Mouse (Mus musculus) limb, embryonic 14.5 days (tissue): ENCODE measurements around the gene Smco4. TPM values are rescaled to one million over a fixed set of nuclear protein-coding genes. Genes with fewer than 3 reads are reported as not detected.

Source experiments
- ATAC-seq: fragments of 200-750 bp; cut with Nextera tagmentation; 2 replicates; pipeline ENCODE4 v1.8.0; 2017; ENCODE audit warnings: low read depth, moderate number of reproducible peaks, moderate TSS enrichment; ENCODE audit not compliant: low FRiP score
- DNase-seq: peaks from one replicate; pipeline ENCODE4 v3.0.0-alpha.2; 2015; ENCODE audit warnings: low spot score
- H3K27ac ChIP-seq: fragments of 300-500 bp; sonication (generic); replicated peaks from 2 replicates; pipeline ENCODE4 v1.5.1; 2014; ENCODE audit warnings: low read depth, mild to moderate bottlenecking, low read length, moderate library complexity, mixed read lengths
- H3K27me3 ChIP-seq: fragments of 300-500 bp; sonication (generic); 2 replicates; pipeline ENCODE4 v1.6.1; 2014; ENCODE audit warnings: low read length, mixed read lengths; ENCODE audit not compliant: control insufficient read depth, insufficient read depth
- H3K36me3 ChIP-seq: fragments of 300-500 bp; sonication (generic); 2 replicates; pipeline ENCODE4 v1.6.1; 2014; ENCODE audit warnings: mild to moderate bottlenecking, low read length, moderate library complexity, mixed read lengths; ENCODE audit not compliant: control insufficient read depth, insufficient read depth
- H3K4me1 ChIP-seq: fragments of 300-500 bp; sonication (generic); 2 replicates; pipeline ENCODE4 v1.6.1; 2014; ENCODE audit warnings: antibody characterized with exemption, low read length, mixed read lengths; ENCODE audit not compliant: control insufficient read depth, insufficient read depth
- H3K4me2 ChIP-seq: fragments of 300-500 bp; sonication (generic); replicated peaks from 2 replicates; pipeline ENCODE4 v1.6.1; 2014; ENCODE audit warnings: low read depth, mild to moderate bottlenecking, low read length, moderate library complexity; ENCODE audit not compliant: severe bottlenecking
- H3K4me3 ChIP-seq: fragments of 300-500 bp; sonication (generic); replicated peaks from 2 replicates; pipeline ENCODE4 v1.5.1; 2014; ENCODE audit warnings: low read length
- H3K9ac ChIP-seq: fragments of 300-500 bp; sonication (generic); 2 replicates; pipeline ENCODE4 v1.6.1; 2014; ENCODE audit warnings: mild to moderate bottlenecking, low read depth, low read length, moderate library complexity; ENCODE audit not compliant: severe bottlenecking
- H3K9me3 ChIP-seq: fragments of 300-500 bp; sonication (generic); 2 replicates; pipeline ENCODE4 v1.6.1; 2016; ENCODE audit warnings: low read length; ENCODE audit not compliant: control insufficient read depth
- POLR2A ChIP-seq: fragments of 200-500 bp; IDR thresholded peaks from 2 replicates; pipeline ENCODE4 v1.8.0; 2012; ENCODE audit warnings: inconsistent platforms, mild to moderate bottlenecking, moderate library complexity, borderline replicate concordance; ENCODE audit not compliant: insufficient read depth, insufficient read length; ENCODE audit errors: extremely low read depth
- WGBS: fragments of 180-500 bp; shearing (Covaris S2); extraction: QIAGEN DNeasy Blood & Tissue Kit; methylation state at CpG from one replicate; pipeline ENCODE4 v1.1.7; 2014; 5-methylcytosine and 5-hydroxymethylcytosine counted together
- polyA plus RNA-seq, 2 experiments: library from polyadenylated mRNA; depleted of rRNA in 1 of 2; stranded (reverse) in 1 of 2; unstranded in 1 of 2; fragments of >200 nt; fragmentation: Nextera tagmentation in 1 of 2; extraction: Ambion mirVana in 1 of 2; gene quantifications; 2 replicates each; pipeline versions ENCODE4 v1.2.1 to v1.2.3; 2012 to 2014

Smco4 gene
- polyA plus RNA-seq, 2 experiments, result 6.9 to 24.5 TPM

DNA sequence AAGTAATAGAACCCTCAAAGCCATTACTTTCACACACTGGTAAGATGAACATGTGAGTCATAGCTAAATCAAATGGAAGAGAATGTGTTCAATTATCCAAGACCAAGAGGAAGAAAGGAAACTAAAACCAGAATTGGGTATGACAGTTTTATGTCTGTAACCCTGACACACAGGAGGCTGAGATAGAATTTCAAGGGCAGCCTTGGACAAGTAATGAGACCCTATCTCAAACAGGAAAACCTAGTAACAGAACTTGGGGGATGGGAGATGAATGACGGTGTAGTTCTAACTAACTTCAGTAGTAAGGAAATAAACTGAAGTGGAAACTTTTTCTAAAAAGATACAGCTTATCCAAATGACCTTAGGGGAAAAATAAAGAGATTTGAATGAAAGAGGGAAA lies 85.2 kb downstream of the Smco4 start:
- TF ChIP-seq POLR2A, result no peak

GRCm38 (mm10) chr9:15578946-15579345 lies 85.7 kb downstream of the Smco4 start:
- H3K4me1 ChIP-seq, result 0 out of 2 replicates have a peak, but pooled peaks cover 7% of the 10 kb centered on the region
- H3K27me3 ChIP-seq, result no peaks in the 10 kb centered on the region
- DNase-seq (no peak), ATAC-seq (no peak)
- no peak overlapping the region for H3K4me2 ChIP-seq
- no peak overlapping the region for H3K9ac ChIP-seq
- TF ChIP-seq POLR2A, result no peak
- no peaks in the 10 kb centered on the region for H3K36me3 ChIP-seq
- WGBS, result 86% methylated on average over 9 of the region's 9 CpGs
- H3K9me3 ChIP-seq, result no peaks in the 10 kb centered on the region
- no peak overlapping the region for H3K4me3 ChIP-seq
- no peak overlapping the region for H3K27ac ChIP-seq

More for the DNA sequence above, 85.2 kb downstream of the Smco4 start:
- Histone ChIP-seq H3K27me3 (no peaks in the 10 kb centered on the region), H3K4me1 (0 out of 2 replicates have a peak, but pooled peaks cover 7% of the 10 kb centered on the region), H3K9me3 (no peaks in the 10 kb centered on the region), H3K27ac (no peak overlapping the region), H3K4me3 (no peak overlapping the region), H3K36me3 (no peaks in the 10 kb centered on the region), H3K9ac (no peak overlapping the region), H3K4me2 (no peak overlapping the region)
- WGBS, result 9% methylated on average over 1 of the region's 1 CpGs
- ATAC-seq, result no peak
- no peak for DNase-seq

GRCm38 (mm10) chr9:15580176-15580575 lies 86.9 kb downstream of the Smco4 start:
- H3K27ac ChIP-seq, result no peak overlapping the region
- DNase-seq (no peak), ATAC-seq (no peak)
- no peaks in the 10 kb centered on the region for H3K27me3 ChIP-seq
- H3K4me1 ChIP-seq, result no peaks in the 10 kb centered on the region
- 38% methylated on average over 6 of the region's 6 CpGs for WGBS
- H3K4me3 ChIP-seq, result no peak overlapping the region
- H3K36me3 ChIP-seq, result no peaks in the 10 kb centered on the region
- H3K9ac ChIP-seq, result no peak overlapping the region
- TF ChIP-seq POLR2A, result no peak
- no peak overlapping the region for H3K4me2 ChIP-seq
- H3K9me3 ChIP-seq, result no peaks in the 10 kb centered on the region

DNA sequence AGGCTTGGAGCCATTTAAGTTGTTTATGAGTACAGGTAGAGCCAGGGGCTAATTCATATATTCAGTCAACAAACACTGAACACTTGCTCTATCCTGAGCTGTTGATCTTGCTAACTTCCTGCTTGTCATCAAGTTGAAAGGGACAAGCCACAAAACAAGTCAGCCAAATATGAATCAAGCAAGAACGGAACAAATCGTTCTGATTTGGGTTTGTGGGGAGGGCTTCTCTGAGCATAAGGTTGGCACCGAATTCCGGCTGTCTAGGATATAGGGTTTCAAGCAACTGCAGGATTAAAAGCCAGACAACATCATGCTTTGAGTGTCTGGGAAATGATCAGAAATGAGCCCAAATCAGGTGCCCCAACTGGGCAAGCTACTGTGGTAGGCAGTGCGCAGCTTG lies 88.8 kb downstream of the Smco4 start:
- Histone ChIP-seq H3K27ac (no peak overlapping the region), H3K4me1 (no peaks in the 10 kb centered on the region), H3K4me3 (no peak overlapping the region), H3K27me3 (no peaks in the 10 kb centered on the region), H3K36me3 (no peaks in the 10 kb centered on the region), H3K9me3 (no peaks in the 10 kb centered on the region), H3K4me2 (no peak overlapping the region), H3K9ac (no peak overlapping the region)
- 81% methylated on average over 5 of the region's 5 CpGs for WGBS
- ATAC-seq (no peak), DNase-seq (no peak)
- no peak for TF ChIP-seq POLR2A

DNA sequence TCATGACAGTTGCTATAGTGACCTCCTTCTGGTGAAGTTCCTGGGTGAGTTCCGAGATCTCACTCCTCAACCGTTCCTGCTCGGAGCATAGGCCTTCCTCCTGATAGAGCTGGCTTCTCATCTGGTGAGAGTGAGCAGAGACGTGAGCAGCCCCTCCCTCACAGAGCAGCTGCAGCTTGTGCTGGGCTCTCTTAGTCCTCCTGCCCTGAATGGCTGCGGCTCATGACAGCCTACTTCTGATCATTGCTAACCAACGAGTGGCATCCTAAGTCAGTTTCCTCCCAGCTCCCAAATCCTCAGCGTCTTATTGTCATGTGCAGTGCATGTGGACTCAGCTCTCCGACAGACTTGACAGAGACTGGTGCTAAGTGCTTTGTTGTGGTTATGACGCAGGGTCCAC lies 91.0 kb downstream of the Smco4 start:
- no peak overlapping the region for H3K4me2 ChIP-seq
- H3K4me1 ChIP-seq, result no peaks in the 10 kb centered on the region
- H3K27me3 ChIP-seq, result no peaks in the 10 kb centered on the region
- peak; percentile 57; the same call in 1 of the 2 replicates for ATAC-seq
- H3K36me3 ChIP-seq, result no peaks in the 10 kb centered on the region
- DNase-seq, result no peak
- no peak for TF ChIP-seq POLR2A
- no peak overlapping the region for H3K9ac ChIP-seq
- WGBS, result 85% methylated on average over 9 of the region's 9 CpGs
- no peak overlapping the region for H3K27ac ChIP-seq
- no peaks in the 10 kb centered on the region for H3K9me3 ChIP-seq
- H3K4me3 ChIP-seq, result no peak overlapping the region

DNA sequence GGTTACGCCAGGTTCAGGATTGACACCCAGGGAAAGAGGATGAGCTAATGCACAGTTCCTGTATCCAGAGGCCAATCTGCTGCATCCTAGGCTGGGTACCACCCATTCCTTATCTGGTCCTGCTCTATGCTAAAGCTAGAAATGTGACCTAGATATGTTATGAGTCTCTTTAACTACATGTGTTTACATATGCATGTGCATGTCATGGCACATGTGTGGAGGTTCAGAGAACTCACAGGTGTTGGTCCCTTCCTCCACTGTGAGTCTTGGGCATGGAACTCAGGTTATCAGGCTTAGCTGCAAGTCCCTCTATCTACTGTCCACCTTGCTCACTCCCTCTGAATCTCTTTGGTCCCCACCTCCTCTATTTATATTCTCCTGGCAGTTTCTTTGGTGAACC lies 92.7 kb downstream of the Smco4 start:
- no peaks in the 10 kb centered on the region for H3K9me3 ChIP-seq
- no peak for DNase-seq
- H3K4me2 ChIP-seq, result no peak overlapping the region
- no peak for ATAC-seq
- 83% methylated on average over 1 of the region's 1 CpGs for WGBS
- no peaks in the 10 kb centered on the region for H3K4me1 ChIP-seq
- no peak overlapping the region for H3K9ac ChIP-seq
- H3K36me3 ChIP-seq, result no peaks in the 10 kb centered on the region
- H3K27ac ChIP-seq, result no peak overlapping the region
- no peak overlapping the region for H3K4me3 ChIP-seq
- H3K27me3 ChIP-seq, result no peaks in the 10 kb centered on the region
- TF ChIP-seq POLR2A, result no peak
